Mouse (Mus musculus): ENCODE data around the gene Gbp2. TPM values are rescaled to one million over a fixed set of nuclear protein-coding genes. Genes with fewer than 3 reads are reported as not detected.

The Gbp2 gene
- polyA plus RNA-seq, 1 experiment, result 0.14 TPM

- Histone ChIP-seq H3K79me3 (ENCODE audit: low read depth) (no peaks in the 10 kb centered on the region), H3ac (ENCODE audit: control insufficient read depth, insufficient read length, low read depth) (no peak overlapping the region), H3K4me3 (ENCODE audit: insufficient read depth, poor library complexity, severe bottlenecking) (no peak overlapping the region), H3K79me2 (ENCODE audit: control insufficient read depth, insufficient read depth) (no peaks in the 10 kb centered on the region), H3K36me3 (ENCODE audit: control insufficient read depth, insufficient read depth) (no peaks in the 10 kb centered on the region), H3K27me3 (ENCODE audit: control insufficient read depth, insufficient read depth, insufficient read length) (no peaks in the 10 kb centered on the region)
- TF ChIP-seq MYOD1 (IDR thresholded peaks at IDR 0.05; ENCODE audit: control insufficient read depth, insufficient read length, low read depth) (no peak), MAX (IDR thresholded peaks at IDR 0.05) (no peak), CEBPB (IDR thresholded peaks at IDR 0.05; ENCODE audit: low read depth) (no peak), CTCF (IDR thresholded peaks at IDR 0.05; ENCODE audit: control insufficient read depth, insufficient read depth, insufficient read length) (no peak), MYOG (IDR thresholded peaks at IDR 0.05; ENCODE audit: control insufficient read depth, extremely low read depth, insufficient read length) (no peak), USF1 (IDR thresholded peaks at IDR 0.05; ENCODE audit: low read depth) (no peak), FOSL1 (IDR thresholded peaks at IDR 0.05; ENCODE audit: insufficient read depth, low read length, poor library complexity, severe bottlenecking) (no peak)
These were observed 29.8 kb downstream of the Gbp2 start for GRCm38 (mm10) chr3:142650205-142650604.

- Histone ChIP-seq H3ac (ENCODE audit: control insufficient read depth, insufficient read length, low read depth) (no peak overlapping the region), H3K79me3 (ENCODE audit: low read depth) (no peaks in the 10 kb centered on the region), H3K4me3 (ENCODE audit: insufficient read depth, poor library complexity, severe bottlenecking) (no peak overlapping the region), H3K79me2 (ENCODE audit: control insufficient read depth, insufficient read depth) (no peaks in the 10 kb centered on the region), H3K36me3 (ENCODE audit: control insufficient read depth, insufficient read depth) (no peaks in the 10 kb centered on the region), H3K27me3 (ENCODE audit: control insufficient read depth, insufficient read depth, insufficient read length) (peaks cover 3% of the 10 kb centered on the region)
- TF ChIP-seq MYOD1 (IDR thresholded peaks at IDR 0.05; ENCODE audit: control insufficient read depth, insufficient read length, low read depth) (no peak), MAX (IDR thresholded peaks at IDR 0.05) (no peak), FOSL1 (IDR thresholded peaks at IDR 0.05; ENCODE audit: insufficient read depth, low read length, poor library complexity, severe bottlenecking) (no peak), USF1 (IDR thresholded peaks at IDR 0.05; ENCODE audit: low read depth) (no peak), CTCF (IDR thresholded peaks at IDR 0.05; ENCODE audit: control insufficient read depth, insufficient read depth, insufficient read length) (no peak), MYOG (IDR thresholded peaks at IDR 0.05; ENCODE audit: control insufficient read depth, extremely low read depth, insufficient read length) (no peak), CEBPB (IDR thresholded peaks at IDR 0.05; ENCODE audit: low read depth) (no peak)
These were observed 44.3 kb downstream of the Gbp2 start for GRCm38 (mm10) chr3:142664723-142665122.

GRCm38 (mm10) chr3:142674607-142675006 is 54.2 kb downstream of the Gbp2 start:
- Histone ChIP-seq H3ac (ENCODE audit: control insufficient read depth, insufficient read length, low read depth) (no peak overlapping the region), H3K36me3 (ENCODE audit: control insufficient read depth, insufficient read depth) (no peaks in the 10 kb centered on the region), H3K79me3 (ENCODE audit: low read depth) (no peaks in the 10 kb centered on the region), H3K27me3 (ENCODE audit: control insufficient read depth, insufficient read depth, insufficient read length) (no peaks in the 10 kb centered on the region), H3K4me3 (ENCODE audit: insufficient read depth, poor library complexity, severe bottlenecking) (no peak overlapping the region), H3K79me2 (ENCODE audit: control insufficient read depth, insufficient read depth) (no peaks in the 10 kb centered on the region)
- TF ChIP-seq CTCF (IDR thresholded peaks at IDR 0.05; ENCODE audit: control insufficient read depth, insufficient read depth, insufficient read length) (no peak), MYOG (IDR thresholded peaks at IDR 0.05; ENCODE audit: control insufficient read depth, extremely low read depth, insufficient read length) (no peak), MAX (IDR thresholded peaks at IDR 0.05) (no peak), USF1 (IDR thresholded peaks at IDR 0.05; ENCODE audit: low read depth) (no peak), MYOD1 (IDR thresholded peaks at IDR 0.05; ENCODE audit: control insufficient read depth, insufficient read length, low read depth) (no peak), CEBPB (IDR thresholded peaks at IDR 0.05; ENCODE audit: low read depth) (no peak), FOSL1 (IDR thresholded peaks at IDR 0.05; ENCODE audit: insufficient read depth, low read length, poor library complexity, severe bottlenecking) (no peak)

Small RNA genes within 50 kb of the gene (microRNA-seq; reads per million reads assigned to microRNA genes)
- not detected for gene Mir6381 (ENCODE audit: borderline microRNAs expressed)

Other genes starting within 250 kb of the Gbp2 start
- gene Pdlim5, start 224.9 kb upstream of the Gbp2 start, polyA plus RNA-seq (2012; fragmentation: generic; extraction: Trizol), result 40.0 TPM
- not detected for gene Gbp5, start 126.6 kb upstream of the Gbp2 start, polyA plus RNA-seq (2012; fragmentation: generic; extraction: Trizol)
- gene Gbp7, start 90.3 kb upstream of the Gbp2 start, polyA plus RNA-seq (2012; fragmentation: generic; extraction: Trizol), result not detected
- gene Gbp3, start 60.6 kb upstream of the Gbp2 start, polyA plus RNA-seq (2012; fragmentation: generic; extraction: Trizol), result 0.11 TPM
- 0.05 TPM for gene Gbp2b, start 25.8 kb upstream of the Gbp2 start, polyA plus RNA-seq (2012; fragmentation: generic; extraction: Trizol)
- gene Kyat3, start 80.4 kb downstream of the Gbp2 start, polyA plus RNA-seq (2012; fragmentation: generic; extraction: Trizol), result 0.71 TPM
- 27.5 TPM for gene Gtf2b, start 144.4 kb downstream of the Gbp2 start, polyA plus RNA-seq (2012; fragmentation: generic; extraction: Trizol)

Measured in C2C12 (cell line).